Mouse (Mus musculus) kidney, postnatal 25 days (tissue): ENCODE data around the gene 2010111I01Rik.
A peak's percentile ranks its signal among the peaks of the same experiment; 100 is the strongest.
"Not testable (repeated sequence)": the region's sequence is repeated elsewhere in the genome, so short reads cannot be mapped to it uniquely, and the experiment has no call there.

ENCODE experiments used
- DNase-seq, 2 experiments: peaks; one replicate each; pipeline ENCODE4 v3.0.0; 2021; ENCODE audit warnings: mixed read lengths in 2 of 2

2010111I01Rik gene

GRCm38 (mm10) chr13:63083139-63083538 lies 118.4 kb downstream of the 2010111I01Rik start:
- DNase-seq = not testable (repeated sequence)

DNA sequence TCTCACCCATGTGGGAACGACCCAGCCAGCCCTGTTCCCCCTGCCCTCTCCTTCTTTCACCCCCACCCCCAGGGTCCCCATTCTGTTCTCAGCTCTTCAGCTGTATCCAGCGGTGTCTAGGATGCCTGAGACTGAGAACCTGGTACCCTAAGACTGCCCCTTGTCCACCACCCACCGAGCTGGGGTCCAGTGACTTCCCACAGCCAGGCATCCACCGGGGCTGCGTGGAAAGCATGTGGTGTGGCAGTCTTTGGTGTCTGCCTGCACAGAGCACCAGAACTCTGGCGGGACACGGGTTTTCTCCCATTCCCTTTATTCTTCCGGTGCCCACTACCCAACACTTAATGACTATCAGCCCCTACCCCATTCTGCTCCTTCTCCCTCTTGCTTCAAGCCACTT lies 119.0 kb downstream of the 2010111I01Rik start:
- no peak for DNase-seq

GRCm38 (mm10) chr13:63087865-63088683 lies 123.4 kb downstream of the 2010111I01Rik start:
- no peak for DNase-seq

DNA sequence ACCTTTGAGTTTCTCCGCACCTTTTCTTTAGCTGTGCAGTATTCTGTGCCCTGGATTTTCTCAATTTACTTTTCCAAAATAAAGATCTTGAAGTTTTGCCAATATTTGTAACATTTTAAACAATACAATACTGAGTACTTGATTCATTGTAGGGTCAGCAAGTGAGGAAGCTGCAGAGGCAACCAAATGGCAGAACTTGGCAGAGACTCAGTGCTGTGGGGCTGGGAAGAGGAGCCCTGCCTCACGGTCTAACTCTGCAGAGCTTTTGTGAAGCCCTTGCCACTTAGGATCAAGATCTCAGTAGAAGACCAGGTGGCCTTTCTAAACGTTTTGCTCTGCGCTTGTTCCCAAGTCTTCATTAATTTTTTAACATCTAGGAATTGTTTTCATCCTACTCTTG lies 124.8 kb downstream of the 2010111I01Rik start:
- DNase-seq = peak in 1 of 2 experiments; percentile 71

- no peak for DNase-seq
These were observed 126.6 kb downstream of the 2010111I01Rik start for GRCm38 (mm10) chr13:63091246-63091645.

- no peak for DNase-seq
These were observed 127.6 kb downstream of the 2010111I01Rik start for GRCm38 (mm10) chr13:63092299-63092698.

DNA sequence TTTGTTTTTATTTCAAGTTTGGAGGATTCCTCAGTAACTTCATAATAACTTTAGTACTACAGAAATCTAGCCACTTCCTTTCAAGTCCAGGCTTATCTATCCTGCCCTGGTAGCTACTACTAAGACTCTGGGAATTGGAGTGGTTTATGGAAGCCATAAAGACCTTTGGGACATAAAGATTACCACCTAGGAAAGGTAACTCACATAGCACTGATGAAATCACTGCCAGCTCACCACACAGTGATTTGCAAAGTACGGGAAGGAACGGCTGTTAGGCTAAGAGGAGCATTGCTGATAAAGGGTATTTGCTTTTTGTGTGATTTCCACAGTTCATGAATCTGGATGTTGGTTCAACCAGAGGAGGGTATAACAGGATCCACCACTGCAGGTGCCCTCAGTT lies 128.2 kb downstream of the 2010111I01Rik start:
- DNase-seq = no peak

DNA sequence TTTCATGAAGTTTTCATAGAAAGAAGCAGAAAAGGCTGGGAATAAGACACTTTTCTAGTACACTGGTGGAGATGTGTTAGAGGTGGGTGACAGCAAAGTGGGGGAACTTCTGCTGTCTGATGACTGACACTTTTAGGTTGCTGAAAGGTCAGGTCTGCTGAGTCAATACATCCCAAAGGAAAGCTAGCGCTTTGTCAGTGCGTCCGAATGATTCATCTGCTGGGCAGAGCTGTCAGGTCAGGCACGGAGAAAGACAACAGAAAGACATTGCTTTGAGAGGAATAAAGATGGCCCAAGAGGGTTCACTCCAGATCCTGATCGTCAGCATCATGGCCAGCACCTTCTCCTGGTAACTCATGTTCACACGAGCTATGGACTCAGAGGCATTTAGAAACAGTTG lies 128.9 kb downstream of the 2010111I01Rik start:
- DNase-seq = no peak

DNA sequence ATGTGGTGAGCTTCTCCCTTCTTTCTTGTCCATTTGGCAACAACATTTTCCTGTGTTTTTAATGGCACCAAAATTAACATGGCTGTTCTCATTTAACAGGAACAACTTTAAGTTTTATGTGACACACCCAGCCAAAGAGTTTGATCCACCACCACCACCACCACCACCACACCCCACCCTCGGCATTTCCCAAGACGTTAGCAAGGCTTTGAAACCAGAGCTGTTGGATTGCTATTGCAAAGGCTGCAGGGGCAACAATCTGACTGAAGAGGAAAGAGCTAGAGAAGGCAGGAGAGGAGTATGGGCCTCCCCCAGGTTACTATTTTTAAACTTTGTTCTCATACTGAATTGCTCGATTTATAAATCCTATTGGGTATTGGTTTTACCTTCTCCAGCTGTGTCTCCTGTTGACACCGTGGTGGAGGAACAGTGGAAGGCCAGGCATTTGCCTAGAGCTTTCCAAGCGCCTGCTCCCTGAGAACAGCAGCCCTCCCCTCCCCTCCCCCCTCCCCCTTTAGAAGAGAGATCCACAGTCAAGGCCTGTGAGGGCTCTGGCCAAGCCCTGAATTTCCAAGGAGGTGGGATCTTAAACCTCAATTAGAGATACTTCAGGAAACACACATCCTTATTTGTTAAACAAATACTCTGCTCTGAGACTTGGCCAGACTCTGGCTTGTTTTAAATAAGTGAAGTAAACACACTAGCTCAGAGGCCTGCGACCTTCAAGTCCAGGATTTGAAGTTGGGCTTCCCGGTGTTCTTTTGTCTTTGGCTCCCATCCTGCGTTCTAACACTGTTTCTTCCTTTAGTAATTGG lies 129.8 kb downstream of the 2010111I01Rik start:
- no peak for DNase-seq

- peak; percentile 73 to 77 for DNase-seq
These were observed 132.1 kb downstream of the 2010111I01Rik start for GRCm38 (mm10) chr13:63096764-63097163.

DNA sequence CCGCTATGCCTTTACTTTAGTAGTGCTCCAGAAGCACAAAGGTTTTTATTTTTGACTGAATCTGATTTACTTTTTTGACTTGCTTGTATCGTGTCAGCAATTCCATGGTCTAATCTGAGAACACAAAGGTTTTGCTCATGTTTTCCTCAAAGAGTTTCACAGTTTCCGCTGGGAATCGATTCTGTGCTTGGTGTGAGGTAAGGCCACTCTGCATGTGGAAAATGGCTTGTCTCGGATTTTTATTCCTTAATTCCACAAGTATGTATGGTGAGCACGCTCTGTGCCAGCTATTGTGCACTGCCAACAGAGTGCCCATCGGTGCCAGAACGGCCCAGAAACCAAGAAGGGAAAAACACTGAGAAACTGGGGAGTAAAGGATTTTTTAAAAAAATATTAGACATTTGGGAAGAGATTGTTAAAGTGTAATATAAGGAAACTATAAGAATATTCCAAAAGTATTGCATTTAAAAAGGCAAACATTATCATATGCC lies 132.8 kb downstream of the 2010111I01Rik start:
- DNase-seq = no peak

- no peak for DNase-seq
These were observed 137.1 kb downstream of the 2010111I01Rik start for GRCm38 (mm10) chr13:63101761-63102160.

- DNase-seq = peak in 1 of 2 experiments; percentile 44
These were observed 138.3 kb downstream of the 2010111I01Rik start for GRCm38 (mm10) chr13:63102848-63103585.

GRCm38 (mm10) chr13:63106574-63106973 lies 141.9 kb downstream of the 2010111I01Rik start:
- DNase-seq = no peak

DNA sequence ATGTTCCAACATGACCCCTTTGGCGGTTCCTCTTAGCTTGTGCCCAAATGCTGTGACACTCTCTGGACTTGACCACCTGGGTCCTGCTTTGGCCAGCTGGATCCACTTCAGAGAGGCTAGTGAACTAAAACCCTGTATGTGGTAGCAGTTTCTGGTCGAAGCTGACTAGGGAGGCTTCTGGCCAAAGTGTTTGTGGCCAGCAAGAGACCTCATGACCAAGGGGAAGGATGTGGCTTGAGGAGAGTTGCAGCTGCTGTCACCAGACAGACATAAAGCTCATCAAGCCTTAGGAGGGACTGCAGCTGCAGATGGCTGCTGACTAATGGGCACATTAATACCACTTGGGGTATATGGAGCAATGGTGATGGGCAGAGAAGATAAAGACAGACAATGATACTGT lies 143.9 kb downstream of the 2010111I01Rik start:
- DNase-seq = peak in 1 of 2 experiments; percentile 42

GRCm38 (mm10) chr13:63111297-63112042 lies 146.8 kb downstream of the 2010111I01Rik start:
- DNase-seq = no peak

- peak in 1 of 2 experiments; percentile 58 for DNase-seq
These were observed 147.4 kb downstream of the 2010111I01Rik start for GRCm38 (mm10) chr13:63112043-63112597.

- DNase-seq = no peak
These were observed 148.1 kb downstream of the 2010111I01Rik start for GRCm38 (mm10) chr13:63112598-63113372.

DNA sequence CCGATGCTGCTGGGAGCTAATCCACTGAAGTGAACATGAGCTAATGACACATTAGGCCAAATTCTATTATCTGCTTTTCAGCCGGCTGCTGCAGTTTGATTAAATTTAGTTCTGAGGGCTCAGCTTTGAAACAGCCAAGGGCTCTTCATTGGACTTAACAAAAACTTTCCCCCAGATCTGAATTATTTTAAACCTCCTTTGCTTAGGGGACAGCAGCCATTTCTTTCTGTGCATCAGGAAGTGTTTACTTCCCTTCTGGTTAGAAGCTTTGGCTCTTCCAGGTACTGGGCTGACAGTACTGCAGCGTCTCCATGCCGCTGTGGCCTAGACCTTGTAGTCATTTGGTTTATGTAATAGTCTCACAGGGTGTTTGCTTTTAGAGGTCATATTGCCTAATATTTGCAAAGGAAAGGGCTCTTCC lies 149.2 kb downstream of the 2010111I01Rik start:
- no peak for DNase-seq

DNA sequence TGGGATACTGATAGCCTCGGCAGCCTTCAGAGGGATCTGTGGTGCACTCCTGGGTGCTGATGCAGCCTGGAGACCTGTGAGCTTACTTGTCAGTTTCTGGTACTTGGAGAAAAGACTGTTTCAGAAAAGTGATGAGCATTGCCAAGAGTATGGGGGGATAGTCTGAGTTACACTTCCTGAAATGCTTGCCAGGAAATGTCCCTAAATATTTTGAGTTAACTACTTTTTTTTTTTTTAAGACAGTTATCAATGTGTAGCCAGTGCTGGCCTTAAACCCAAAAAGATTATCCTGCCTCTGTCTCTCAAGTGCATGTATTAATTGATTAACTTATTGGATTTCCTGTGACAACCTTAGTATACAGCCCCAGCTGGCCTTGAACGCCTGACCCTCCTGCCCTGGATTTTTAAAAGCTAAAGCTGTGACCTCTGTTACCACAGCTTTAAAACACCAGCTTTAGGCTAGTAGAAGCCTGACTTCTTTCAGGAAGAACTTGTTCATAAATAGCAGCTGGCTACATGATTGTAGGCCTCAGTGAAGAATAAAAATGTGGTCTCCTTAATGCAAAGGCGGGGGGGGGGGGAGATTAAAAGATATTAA lies 150.6 kb downstream of the 2010111I01Rik start:
- DNase-seq = no peak
